Mouse (Mus musculus) spleen, adult 2 months (tissue): ENCODE results near the gene Prkca. TPM values are rescaled to one million over a fixed set of nuclear protein-coding genes. Genes with fewer than 3 reads are reported as not detected.

Experiments
- DNase-seq, 2 experiments: peaks; one replicate each; pipeline versions ENCODE4 v3.0.0 to v3.0.0-alpha.2; 2012 to 2021; ENCODE audit warnings: low spot score in 2 of 2, low read depth in 1 of 2
- H3K27ac ChIP-seq: fragments of 200-500 bp; 2 replicates; pipeline ENCODE4 v1.5.1; 2012; ENCODE audit warnings: low read length, inconsistent platforms; ENCODE audit not compliant: insufficient read depth
- H3K27me3 ChIP-seq: fragments of 200-500 bp; 2 replicates; pipeline ENCODE4 v1.6.1; 2012; ENCODE audit warnings: mild to moderate bottlenecking, moderate library complexity, low read length, inconsistent platforms; ENCODE audit not compliant: control insufficient read depth, insufficient read depth
- H3K36me3 ChIP-seq: fragments of 200-500 bp; 2 replicates; pipeline ENCODE4 v1.6.1; 2012; ENCODE audit warnings: mild to moderate bottlenecking, low read length, inconsistent platforms; ENCODE audit not compliant: control insufficient read depth, insufficient read depth
- H3K4me1 ChIP-seq: fragments of 200-500 bp; 2 replicates; pipeline ENCODE4 v1.6.1; 2011; ENCODE audit warnings: inconsistent platforms; ENCODE audit not compliant: control insufficient read depth, insufficient read depth, insufficient read length
- H3K4me3 ChIP-seq: fragments of 200-500 bp; 2 replicates; pipeline ENCODE4 v1.5.1; 2011; ENCODE audit warnings: mild to moderate bottlenecking, inconsistent platforms; ENCODE audit not compliant: insufficient read depth, insufficient read length; ENCODE audit errors: extremely low read depth
- CTCF ChIP-seq: fragments of 200-500 bp; IDR thresholded peaks from 2 replicates; pipeline ENCODE4 v1.5.1; 2011; ENCODE audit warnings: mild to moderate bottlenecking, inconsistent platforms; ENCODE audit not compliant: insufficient read depth, insufficient read length, insufficient replicate concordance; ENCODE audit errors: extremely low read depth
- POLR2A ChIP-seq: fragments of 200-500 bp; IDR thresholded peaks from 2 replicates; pipeline ENCODE4 v1.6.1; 2011; ENCODE audit warnings: low read depth, low read length, inconsistent platforms
- WGBS: fragments of 180-500 bp; shearing (Covaris S2); methylation state at CpG from one replicate; pipeline ENCODE4 v1.1.7; 2018; 5-methylcytosine and 5-hydroxymethylcytosine counted together
- polyA plus RNA-seq: library from polyadenylated mRNA; depleted of rRNA; stranded (reverse); fragments of >200 nt; gene quantifications from 2 replicates; pipeline ENCODE4 v1.2.3, GENCODE M21; 2012

Gene Prkca
- polyA plus RNA-seq, 1 experiment, result 8.4 TPM

GRCm38 (mm10) chr11:108189362-108189761 lies 154.4 kb downstream of the Prkca start:
- no peaks in the 10 kb centered on the region for H3K4me1 ChIP-seq
- no peak for DNase-seq
- no peak overlapping the region for H3K4me3 ChIP-seq
- H3K27ac ChIP-seq, result no peak overlapping the region
- TF ChIP-seq POLR2A, result no peak
- H3K27me3 ChIP-seq, result no peaks in the 10 kb centered on the region
- H3K36me3 ChIP-seq, result no peaks in the 10 kb centered on the region
- WGBS, result 85% methylated on average over 3 of the region's 3 CpGs

- no peaks in the 10 kb centered on the region for H3K27me3 ChIP-seq
- no peaks in the 10 kb centered on the region for H3K36me3 ChIP-seq
- TF ChIP-seq POLR2A (no peak), CTCF (no peak)
- no peak for DNase-seq
- peaks cover 12% of the 10 kb centered on the region; the same call in 1 of the 2 replicates for H3K4me1 ChIP-seq
- H3K27ac ChIP-seq, result no peak overlapping the region
- 94% methylated on average over 5 of the region's 5 CpGs for WGBS
- H3K4me3 ChIP-seq, result no peak overlapping the region
Measured at GRCm38 (mm10) chr11:108182421-108182820, 161.3 kb downstream of the Prkca start.

- WGBS, result 95% methylated on average over 10 of the region's 10 CpGs
- Histone ChIP-seq H3K4me3 (no peak overlapping the region), H3K36me3 (no peaks in the 10 kb centered on the region), H3K27me3 (no peaks in the 10 kb centered on the region), H3K27ac (no peak overlapping the region), H3K4me1 (peaks cover 12% of the 10 kb centered on the region; the same call in 1 of the 2 replicates)
- no peak for DNase-seq
- no peak for TF ChIP-seq POLR2A
- TF ChIP-seq CTCF, result no peak
Measured at GRCm38 (mm10) chr11:108181012-108181713, 162.6 kb downstream of the Prkca start.

GRCm38 (mm10) chr11:108178802-108179201 lies 164.9 kb downstream of the Prkca start:
- WGBS, result 23% methylated on average over 5 of the region's 5 CpGs
- Histone ChIP-seq H3K4me3 (no peak overlapping the region), H3K4me1 (peaks cover 12% of the 10 kb centered on the region; the same call in 1 of the 2 replicates), H3K36me3 (no peaks in the 10 kb centered on the region), H3K27ac (peak overlapping the region; percentile 86), H3K27me3 (no peaks in the 10 kb centered on the region)
- DNase-seq, result peak in 1 of 2 experiments; percentile 61
- TF ChIP-seq CTCF, result no peak
- no peak for TF ChIP-seq POLR2A

GRCm38 (mm10) chr11:108178258-108178657 lies 165.5 kb downstream of the Prkca start:
- Histone ChIP-seq H3K4me1 (peaks cover 12% of the 10 kb centered on the region; the same call in 1 of the 2 replicates), H3K36me3 (no peaks in the 10 kb centered on the region), H3K27ac (peak overlapping the region; percentile 70), H3K27me3 (no peaks in the 10 kb centered on the region), H3K4me3 (no peak overlapping the region)
- no peak for DNase-seq
- TF ChIP-seq CTCF (no peak), POLR2A (no peak)
- 91% methylated on average over 3 of the region's 3 CpGs for WGBS

- no peak for DNase-seq
- Histone ChIP-seq H3K4me3 (no peak overlapping the region), H3K27me3 (no peaks in the 10 kb centered on the region), H3K36me3 (no peaks in the 10 kb centered on the region), H3K27ac (no peak overlapping the region), H3K4me1 (peaks cover 12% of the 10 kb centered on the region; the same call in 1 of the 2 replicates)
- WGBS, result 87% methylated on average over 5 of the region's 5 CpGs
- TF ChIP-seq CTCF (no peak), POLR2A (no peak)
Measured at GRCm38 (mm10) chr11:108176715-108177114, 167.0 kb downstream of the Prkca start.

- TF ChIP-seq CTCF (no peak), POLR2A (no peak)
- Histone ChIP-seq H3K27me3 (no peaks in the 10 kb centered on the region), H3K4me3 (no peak overlapping the region), H3K36me3 (no peaks in the 10 kb centered on the region), H3K4me1 (no peaks in the 10 kb centered on the region), H3K27ac (no peak overlapping the region)
- 90% methylated on average over 5 of the region's 5 CpGs for WGBS
- no peak for DNase-seq
Measured at GRCm38 (mm10) chr11:108171917-108172316, 171.8 kb downstream of the Prkca start.
